Mouse (Mus musculus) ES-E14 (cell line): ENCODE results near the gene Fbxw13. TPM values are rescaled to one million over a fixed set of nuclear protein-coding genes. Genes with fewer than 3 reads are reported as not detected.

ENCODE experiments used
- DNase-seq: peaks from one replicate; pipeline ENCODE4 v3.0.0-alpha.2; 2013; ENCODE audit warnings: low read depth, low spot score
- H3K27ac ChIP-seq: 2 replicates; pipeline ENCODE4 v1.5.1; 2012; ENCODE audit warnings: low read depth, mild to moderate bottlenecking, low read length, moderate library complexity, mixed read lengths; ENCODE audit not compliant: poor library complexity, insufficient read depth, severe bottlenecking
- H3K36me3 ChIP-seq: 2 replicates; pipeline ENCODE4 v1.6.1; 2012; ENCODE audit warnings: mild to moderate bottlenecking, low read length, moderate library complexity, mixed read lengths; ENCODE audit not compliant: control insufficient read depth, poor library complexity, insufficient read depth, severe bottlenecking
- H3K4me1 ChIP-seq, 2 experiments: fragments of 150-350 bp in 1 of 2; sonication (generic) in 1 of 2; 2 replicates each; pipeline ENCODE4 v1.6.1; 2012; ENCODE audit warnings: low read length in 2 of 2, mild to moderate bottlenecking in 1 of 2, mixed read lengths in 1 of 2; ENCODE audit not compliant: control insufficient read depth in 2 of 2, insufficient read depth in 2 of 2, poor library complexity in 1 of 2
- H3K4me3 ChIP-seq, 2 experiments: fragments of 150-350 bp in 1 of 2; sonication (generic) in 1 of 2; 2 replicates each; pipeline ENCODE4 v1.5.1; 2012; ENCODE audit warnings: low read length in 2 of 2, low read depth in 1 of 2, mild to moderate bottlenecking in 1 of 2, mixed read lengths in 1 of 2; ENCODE audit not compliant: insufficient read depth in 1 of 2, poor library complexity in 1 of 2, severe bottlenecking in 1 of 2
- H3K9ac ChIP-seq: 2 replicates; pipeline ENCODE4 v1.6.1; 2012; ENCODE audit warnings: low read depth, mild to moderate bottlenecking, low read length, mixed read lengths; ENCODE audit not compliant: poor library complexity, insufficient read depth, severe bottlenecking
- H3K9me3 ChIP-seq: fragments of 150-350 bp; sonication (generic); 2 replicates; pipeline ENCODE4 v1.6.1; 2012; ENCODE audit warnings: low read depth, mild to moderate bottlenecking, low read length; ENCODE audit not compliant: control insufficient read depth, insufficient read depth
- MAFK ChIP-seq: IDR thresholded peaks from 2 replicates; pipeline ENCODE4 v1.6.1; 2014; ENCODE audit warnings: mild to moderate bottlenecking, low read depth, low read length, inconsistent platforms; ENCODE audit not compliant: insufficient read depth
- in situ Hi-C, 2 experiments: fragments of 600-800 bp; cut with MboI; formaldehyde crosslinking; loops; one replicate each; pipeline ENCODE4 v1.15.1; 2025; ENCODE audit warnings: low sequenced_read_pairs in 2 of 2, inconsistent platforms in 1 of 2; ENCODE audit not compliant: unreplicated experiment in 2 of 2
- total RNA-seq: library from RNA; depleted of rRNA; stranded (reverse); fragments of 300-350 nt; gene quantifications from 2 replicates; pipeline ENCODE4 v1.2.3, GENCODE M21; 2012; rRNA removed

The Fbxw13 gene
- total RNA-seq, 1 experiment = not detected

- in situ Hi-C loops = no loop called here
- no peak for TF ChIP-seq MAFK
- Histone ChIP-seq H3K4me1 (no peaks in the 10 kb centered on the region), H3K9me3 (no peaks in the 10 kb centered on the region), H3K36me3 (no peaks in the 10 kb centered on the region), H3K27ac (no peak overlapping the region), H3K4me3 (no peak overlapping the region), H3K9ac (no peak overlapping the region)
- no peak for DNase-seq
Observed at GRCm38 (mm10) chr9:109130076-109130475, 65.7 kb downstream of the Fbxw13 start.

Other genes starting within 250 kb of the Fbxw13 start
- gene Col7a1, start 242.4 kb downstream of the Fbxw13 start, total RNA-seq = 15.1 and 25.5 TPM in 2 replicates
- 0.36 TPM in 1 of 2 replicates, not detected in the other for gene Ucn2, start 210.0 kb downstream of the Fbxw13 start, total RNA-seq
- 4.4 and 5.0 TPM in 2 replicates for gene Pfkfb4, start 204.2 kb downstream of the Fbxw13 start, total RNA-seq
- gene Shisa5, start 157.4 kb downstream of the Fbxw13 start, total RNA-seq = 44.0 and 49.0 TPM in 2 replicates
- 6.2 and 7.4 TPM in 2 replicates for gene Trex1, start 136.2 kb downstream of the Fbxw13 start, total RNA-seq
- 17.1 and 21.7 TPM in 2 replicates for gene Atrip, start 121.9 kb downstream of the Fbxw13 start, total RNA-seq
- 7.7 and 11.8 TPM in 2 replicates for gene Ccdc51, start 113.5 kb downstream of the Fbxw13 start, total RNA-seq
- 266 and 347 TPM in 2 replicates for gene Tma7, start 113.4 kb downstream of the Fbxw13 start, total RNA-seq
- gene Plxnb1, start 100.6 kb downstream of the Fbxw13 start, total RNA-seq = 17.8 and 35.0 TPM in 2 replicates
- gene Fbxw21, start 33.9 kb downstream of the Fbxw13 start, total RNA-seq = not detected in 2 replicates
- gene Fbxw20, start 38.8 kb upstream of the Fbxw13 start, total RNA-seq = not detected in 2 replicates
- gene Fbxw14, start 91.7 kb upstream of the Fbxw13 start, total RNA-seq = not detected in 2 replicates
- gene Fbxw28, start 143.7 kb upstream of the Fbxw13 start, total RNA-seq = not detected in 2 replicates
- not detected in 2 replicates for gene Fbxw22, start 208.3 kb upstream of the Fbxw13 start, total RNA-seq